Mouse (Mus musculus) limb, embryonic 10.5 days (tissue): Measurements from ENCODE around the gene Htr5a. TPM values are rescaled to one million over a fixed set of nuclear protein-coding genes. Genes with fewer than 3 reads are reported as not detected.

Source experiments
- polyA plus RNA-seq: library from polyadenylated mRNA; unstranded; fragments of >200 nt; fragmentation: Nextera tagmentation; extraction: Ambion mirVana; gene quantifications from 2 replicates; pipeline ENCODE4 v1.2.1, GENCODE M21; 2016

The Htr5a gene
- polyA plus RNA-seq, 1 experiment from 2014 or later, result not detected

Other genes with a start within 250 kb of the Htr5a start
- gene Paxip1, start 50.5 kb upstream of the Htr5a start, polyA plus RNA-seq, result 60.0 and 64.0 TPM in 2 replicates
- 78.8 and 91.0 TPM in 2 replicates for gene Insig1, start 229.2 kb downstream of the Htr5a start, polyA plus RNA-seq